Mouse (Mus musculus) embryonic facial prominence, embryonic 13.5 days (tissue): ENCODE data around the gene Acp6. TPM values are rescaled to one million over a fixed set of nuclear protein-coding genes. Genes with fewer than 3 reads are reported as not detected.

Experiments used
- ATAC-seq: fragments of 200-750 bp; cut with Nextera tagmentation; 2 replicates; pipeline ENCODE4 v1.8.0; 2017; ENCODE audit warnings: low read depth; ENCODE audit not compliant: insufficient number of reproducible peaks, insufficient read depth, low FRiP score, low TSS enrichment
- H3K27ac ChIP-seq: fragments of 300-500 bp; sonication (generic); 2 replicates; pipeline ENCODE4 v1.5.1; 2015; ENCODE audit warnings: moderate library complexity, mild to moderate bottlenecking, inconsistent platforms
- H3K27me3 ChIP-seq: fragments of 300-500 bp; sonication (generic); 2 replicates; pipeline ENCODE4 v1.6.1; 2015; ENCODE audit warnings: mild to moderate bottlenecking, inconsistent platforms
- H3K36me3 ChIP-seq: fragments of 300-500 bp; sonication (generic); 2 replicates; pipeline ENCODE4 v1.6.1; 2015; ENCODE audit warnings: mild to moderate bottlenecking, inconsistent platforms
- H3K4me1 ChIP-seq: fragments of 300-500 bp; sonication (generic); 2 replicates; pipeline ENCODE4 v1.6.1; 2015; ENCODE audit warnings: inconsistent platforms
- H3K4me2 ChIP-seq: fragments of 300-500 bp; sonication (generic); 2 replicates; pipeline ENCODE4 v1.6.1; 2015; ENCODE audit warnings: moderate library complexity, mild to moderate bottlenecking, inconsistent platforms
- H3K4me3 ChIP-seq: fragments of 300-500 bp; sonication (generic); 2 replicates; pipeline ENCODE4 v1.5.1; 2015; ENCODE audit warnings: mild to moderate bottlenecking, inconsistent platforms
- H3K9ac ChIP-seq: fragments of 300-500 bp; sonication (generic); 2 replicates; pipeline ENCODE4 v1.6.1; 2015; ENCODE audit warnings: mild to moderate bottlenecking, inconsistent platforms
- H3K9me3 ChIP-seq: fragments of 300-500 bp; sonication (generic); 2 replicates; pipeline ENCODE4 v1.6.1; 2016; ENCODE audit warnings: inconsistent platforms
- WGBS: fragments of 180-500 bp; shearing (Covaris S2); methylation state at CpG from one replicate; pipeline ENCODE4 v1.1.7; 2015; ENCODE audit warnings: mixed read lengths; 5-methylcytosine and 5-hydroxymethylcytosine counted together
- polyA plus RNA-seq: library from polyadenylated mRNA; unstranded; fragments of >200 nt; fragmentation: Nextera tagmentation; extraction: Ambion mirVana; gene quantifications from 2 replicates; pipeline ENCODE4 v1.2.1, GENCODE M21; 2015

Gene Acp6
- polyA plus RNA-seq, 1 experiment from 2014 or later = 49.1 TPM

DNA sequence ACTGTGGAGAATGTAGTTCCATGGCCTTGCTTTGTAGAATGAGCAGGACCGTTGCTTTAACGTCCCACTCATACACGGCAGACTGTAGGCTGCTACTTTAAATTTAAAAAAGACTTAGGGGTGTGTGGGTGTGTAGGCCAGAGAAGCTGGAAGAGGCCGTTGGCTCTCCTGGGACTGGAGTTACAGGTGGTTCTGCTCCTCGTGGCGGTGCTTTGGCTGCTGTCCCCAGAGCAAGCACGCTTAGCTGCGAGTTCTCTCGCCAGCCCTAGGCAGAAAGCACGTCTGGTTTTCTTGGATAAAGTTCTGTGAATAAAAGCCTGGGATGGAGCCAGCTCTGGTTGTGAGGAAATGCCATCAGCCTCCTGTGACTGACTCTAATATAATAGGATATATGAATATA lies 2.3 kb downstream of the Acp6 start:
- peaks cover 11% of the 10 kb centered on the region; the same call in 1 of the 2 replicates for H3K36me3 ChIP-seq
- H3K27me3 ChIP-seq = no peaks in the 10 kb centered on the region
- H3K4me1 ChIP-seq = peaks cover 24% of the 10 kb centered on the region
- H3K4me2 ChIP-seq = peak overlapping the region; percentile 36
- no peak overlapping the region for H3K9ac ChIP-seq
- no peaks in the 10 kb centered on the region for H3K9me3 ChIP-seq
- no peak overlapping the region for H3K27ac ChIP-seq
- H3K4me3 ChIP-seq = no peak overlapping the region
- no peak for ATAC-seq
- WGBS = 55% methylated on average over 10 of the region's 10 CpGs

DNA sequence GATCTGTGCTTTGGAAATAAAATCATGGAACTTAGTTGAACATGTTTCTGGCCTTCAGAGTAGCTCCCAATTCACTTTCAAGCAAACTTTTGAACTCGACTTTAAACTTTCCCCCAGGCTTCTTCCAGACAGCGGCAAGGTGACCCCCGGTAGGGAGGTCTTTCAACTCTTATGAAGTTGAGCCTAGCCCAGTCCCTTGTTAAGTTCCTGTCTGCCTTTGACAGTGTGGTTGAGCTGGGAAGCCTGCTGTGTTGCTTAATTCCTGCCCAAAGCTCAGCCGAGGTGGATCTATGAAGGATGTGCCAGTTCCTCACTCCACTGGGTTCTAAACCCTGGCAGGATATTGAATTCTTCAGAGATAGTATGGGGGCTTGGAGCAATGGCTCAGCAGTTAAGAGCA lies 3.2 kb downstream of the Acp6 start:
- H3K9ac ChIP-seq = no peak overlapping the region

DNA sequence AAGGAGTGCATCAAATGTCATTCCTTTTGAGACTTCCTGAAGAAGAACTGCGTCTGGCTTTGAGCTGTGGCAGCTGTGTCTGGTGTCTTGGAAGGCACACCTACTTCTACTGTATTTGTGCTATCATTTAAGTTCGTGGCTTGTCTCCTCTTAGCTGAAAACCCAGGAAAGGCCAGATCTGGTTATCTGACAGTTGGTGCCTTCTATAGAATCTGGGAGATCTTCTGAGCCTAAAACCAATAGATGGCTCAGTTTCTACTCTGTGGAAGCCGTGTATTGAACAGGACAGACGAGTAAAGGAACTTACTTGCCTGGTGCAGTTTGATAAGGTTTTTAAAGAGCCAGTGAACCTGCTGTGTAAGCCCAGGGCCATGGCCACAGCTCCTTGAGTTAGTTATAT lies 5.9 kb downstream of the Acp6 start:
- ATAC-seq = no peak
- H3K4me2 ChIP-seq = no peak overlapping the region
- no peaks in the 10 kb centered on the region for H3K9me3 ChIP-seq
- peaks cover 20% of the 10 kb centered on the region for H3K4me1 ChIP-seq
- H3K4me3 ChIP-seq = no peak overlapping the region
- 81% methylated on average over 4 of the region's 4 CpGs for WGBS
- no peaks in the 10 kb centered on the region for H3K27me3 ChIP-seq
- H3K36me3 ChIP-seq = peaks cover 26% of the 10 kb centered on the region
- no peak overlapping the region for H3K27ac ChIP-seq
- H3K9ac ChIP-seq = no peak overlapping the region

More for the DNA sequence above, 3.2 kb downstream of the Acp6 start:
- peaks cover 20% of the 10 kb centered on the region; the same call in 1 of the 2 replicates for H3K36me3 ChIP-seq
- H3K4me3 ChIP-seq = no peak overlapping the region
- 50% methylated on average over 4 of the region's 4 CpGs for WGBS
- H3K4me2 ChIP-seq = no peak overlapping the region
- no peaks in the 10 kb centered on the region for H3K9me3 ChIP-seq
- no peaks in the 10 kb centered on the region for H3K27me3 ChIP-seq
- ATAC-seq = no peak
- no peak overlapping the region for H3K27ac ChIP-seq
- peaks cover 24% of the 10 kb centered on the region for H3K4me1 ChIP-seq

GRCm38 (mm10) chr3:97167126-97167525 lies 8.5 kb downstream of the Acp6 start:
- Histone ChIP-seq H3K4me1 (no peaks in the 10 kb centered on the region), H3K4me2 (no peak overlapping the region), H3K4me3 (no peak overlapping the region), H3K27me3 (no peaks in the 10 kb centered on the region), H3K27ac (no peak overlapping the region), H3K36me3 (peaks cover 32% of the 10 kb centered on the region), H3K9ac (no peak overlapping the region), H3K9me3 (no peaks in the 10 kb centered on the region)
- no peak for ATAC-seq
- WGBS = 74% methylated on average over 4 of the region's 4 CpGs

GRCm38 (mm10) chr3:97171531-97171930 lies 13.0 kb downstream of the Acp6 start:
- 70% methylated on average over 6 of the region's 6 CpGs for WGBS
- no peak overlapping the region for H3K4me2 ChIP-seq
- no peak overlapping the region for H3K9ac ChIP-seq
- no peak overlapping the region for H3K27ac ChIP-seq
- peaks cover 36% of the 10 kb centered on the region for H3K36me3 ChIP-seq
- no peaks in the 10 kb centered on the region for H3K9me3 ChIP-seq
- H3K4me3 ChIP-seq = no peak overlapping the region
- no peaks in the 10 kb centered on the region for H3K4me1 ChIP-seq
- no peaks in the 10 kb centered on the region for H3K27me3 ChIP-seq
- no peak for ATAC-seq

DNA sequence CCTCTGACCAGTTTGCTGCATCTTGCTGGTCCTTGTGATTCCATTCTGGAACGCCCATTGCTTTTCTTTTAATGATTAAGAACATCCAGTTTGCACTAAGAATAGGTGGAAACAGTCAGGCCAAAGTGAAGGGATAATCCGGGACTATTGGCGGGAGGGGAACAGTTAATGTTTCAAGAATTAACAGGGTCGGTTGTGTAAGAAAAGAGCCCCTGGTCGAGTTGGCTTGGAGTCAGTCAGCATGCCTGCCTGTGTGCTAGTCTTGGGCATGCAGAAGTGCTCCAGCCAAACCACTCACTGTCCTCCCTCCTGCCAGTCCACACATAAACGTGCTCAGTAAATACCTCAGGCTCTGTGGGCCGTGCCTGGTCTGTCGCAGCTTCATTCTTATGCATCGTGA lies 13.7 kb downstream of the Acp6 start:
- H3K4me1 ChIP-seq = no peaks in the 10 kb centered on the region
- no peak for ATAC-seq
- no peak overlapping the region for H3K27ac ChIP-seq
- WGBS = 66% methylated on average over 9 of the region's 9 CpGs
- no peaks in the 10 kb centered on the region for H3K27me3 ChIP-seq
- H3K9ac ChIP-seq = no peak overlapping the region
- H3K4me3 ChIP-seq = no peak overlapping the region
- no peak overlapping the region for H3K4me2 ChIP-seq
- no peaks in the 10 kb centered on the region for H3K9me3 ChIP-seq
- peaks cover 40% of the 10 kb centered on the region for H3K36me3 ChIP-seq

GRCm38 (mm10) chr3:97172632-97173031 lies 14.1 kb downstream of the Acp6 start:
- WGBS = 86% methylated on average over 5 of the region's 5 CpGs
- Histone ChIP-seq H3K9ac (no peak overlapping the region), H3K9me3 (no peaks in the 10 kb centered on the region), H3K4me1 (no peaks in the 10 kb centered on the region), H3K4me2 (no peak overlapping the region), H3K4me3 (no peak overlapping the region), H3K27ac (no peak overlapping the region), H3K36me3 (peaks cover 44% of the 10 kb centered on the region), H3K27me3 (no peaks in the 10 kb centered on the region)
- no peak for ATAC-seq

DNA sequence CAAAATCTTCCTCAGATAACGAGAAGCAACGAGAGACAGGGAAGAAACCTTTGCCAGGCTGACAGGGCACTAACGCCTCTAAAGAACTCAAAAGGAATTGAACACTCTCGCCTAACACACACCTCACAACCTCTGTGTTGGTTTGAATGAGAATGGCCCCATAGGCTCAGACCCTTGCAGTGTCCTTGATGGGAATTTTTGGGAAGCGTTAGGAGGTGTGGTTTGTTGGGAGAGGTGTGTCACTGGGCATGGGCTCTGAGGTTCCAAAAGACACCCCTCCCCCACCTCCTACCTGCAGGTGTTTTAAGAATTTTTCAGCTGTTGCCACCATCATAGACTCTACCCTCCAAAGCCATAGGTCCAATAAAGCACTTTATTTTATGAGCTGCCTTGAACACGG lies 20.3 kb downstream of the Acp6 start:
- 72% methylated on average over 6 of the region's 6 CpGs for WGBS
- Histone ChIP-seq H3K36me3 (peaks cover 30% of the 10 kb centered on the region), H3K4me3 (no peak overlapping the region), H3K4me1 (no peaks in the 10 kb centered on the region), H3K9ac (no peak overlapping the region), H3K9me3 (no peaks in the 10 kb centered on the region), H3K4me2 (no peak overlapping the region), H3K27ac (no peak overlapping the region), H3K27me3 (no peaks in the 10 kb centered on the region)
- no peak for ATAC-seq

DNA sequence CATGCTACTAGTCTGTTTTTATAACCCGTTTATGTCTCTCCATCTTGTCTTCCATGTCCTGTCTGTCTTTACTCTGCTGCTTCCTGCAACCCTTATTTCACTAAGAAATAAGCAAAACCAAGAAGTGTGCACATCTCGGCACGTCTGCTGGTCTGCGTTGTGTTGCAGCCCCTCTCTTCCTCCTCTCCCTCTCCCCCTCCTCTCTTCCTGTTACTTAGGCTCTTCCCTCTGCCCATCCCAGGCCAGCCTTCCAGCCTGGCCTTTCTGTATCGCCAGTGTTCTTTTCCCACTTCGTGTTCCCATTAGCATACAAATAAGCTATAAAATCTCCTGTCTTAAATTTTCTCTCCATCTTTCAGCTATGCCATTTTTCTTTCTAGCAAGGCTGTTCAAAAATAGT lies 21.9 kb downstream of the Acp6 start:
- ATAC-seq = no peak

GRCm38 (mm10) chr3:97183810-97184209 lies 25.2 kb downstream of the Acp6 start:
- 39% methylated on average over 3 of the region's 3 CpGs for WGBS
- Histone ChIP-seq H3K9me3 (no peaks in the 10 kb centered on the region), H3K27ac (no peak overlapping the region), H3K27me3 (0 out of 2 replicates have a peak, but pooled peaks cover 2% of the 10 kb centered on the region), H3K9ac (no peak overlapping the region), H3K4me3 (no peak overlapping the region), H3K4me1 (peaks cover 6% of the 10 kb centered on the region), H3K4me2 (no peak overlapping the region), H3K36me3 (no peaks in the 10 kb centered on the region)
- ATAC-seq = no peak

More for the DNA sequence above, 21.9 kb downstream of the Acp6 start:
- Histone ChIP-seq H3K9me3 (no peaks in the 10 kb centered on the region), H3K36me3 (peaks cover 21% of the 10 kb centered on the region), H3K27me3 (0 out of 2 replicates have a peak, but pooled peaks cover 2% of the 10 kb centered on the region), H3K4me3 (no peak overlapping the region), H3K4me1 (no peaks in the 10 kb centered on the region; the same call in 1 of the 2 replicates), H3K4me2 (no peak overlapping the region), H3K27ac (no peak overlapping the region), H3K9ac (no peak overlapping the region)
- 47% methylated on average over 6 of the region's 6 CpGs for WGBS

DNA sequence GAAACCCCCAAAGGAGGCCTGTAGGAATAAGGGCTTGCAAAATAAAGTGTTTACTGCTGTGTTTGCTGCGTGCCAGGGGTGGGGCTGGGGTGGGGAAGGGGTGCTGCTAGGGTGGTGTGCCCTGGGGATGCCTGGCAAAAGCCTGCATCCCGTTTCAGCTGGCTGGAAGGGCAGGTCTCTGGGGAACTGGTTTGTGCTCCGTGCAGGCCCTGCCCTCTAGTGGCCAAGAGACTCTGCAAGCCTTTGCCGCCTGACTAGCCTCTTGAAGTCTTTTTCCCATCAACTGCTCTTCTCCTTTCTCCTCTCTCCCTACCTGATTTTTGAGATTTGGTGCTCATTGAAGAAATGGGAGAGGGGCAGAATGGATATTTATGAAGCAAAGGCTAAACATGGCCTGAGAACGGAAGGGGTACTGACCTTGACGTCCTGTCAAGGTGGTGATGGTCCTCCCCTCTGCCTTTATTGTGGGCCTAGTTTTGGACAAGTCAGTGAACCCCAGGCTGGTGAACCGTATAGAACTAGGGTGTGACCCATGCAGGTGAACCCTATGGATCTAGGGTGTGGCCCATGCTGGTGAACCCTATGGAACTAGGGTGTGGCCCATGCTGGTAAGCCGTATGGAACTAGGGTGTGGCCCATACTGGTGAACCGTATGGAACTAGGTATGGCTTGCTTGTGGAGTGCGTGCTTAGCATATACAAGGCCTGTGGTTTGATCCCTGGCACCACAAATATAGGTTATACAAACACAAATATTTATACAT lies 26.7 kb downstream of the Acp6 start:
- H3K4me2 ChIP-seq = no peak overlapping the region
- H3K4me1 ChIP-seq = peaks cover 10% of the 10 kb centered on the region
- no peak for ATAC-seq
- H3K27ac ChIP-seq = no peak overlapping the region
- H3K36me3 ChIP-seq = no peaks in the 10 kb centered on the region
- no peak overlapping the region for H3K9ac ChIP-seq
- whole genome bisulfite sequencing = 41% methylated on average over 10 of the region's 10 CpGs
- H3K27me3 ChIP-seq = 0 out of 2 replicates have a peak, but pooled peaks cover 2% of the 10 kb centered on the region
- H3K9me3 ChIP-seq = no peaks in the 10 kb centered on the region
- no peak overlapping the region for H3K4me3 ChIP-seq

DNA sequence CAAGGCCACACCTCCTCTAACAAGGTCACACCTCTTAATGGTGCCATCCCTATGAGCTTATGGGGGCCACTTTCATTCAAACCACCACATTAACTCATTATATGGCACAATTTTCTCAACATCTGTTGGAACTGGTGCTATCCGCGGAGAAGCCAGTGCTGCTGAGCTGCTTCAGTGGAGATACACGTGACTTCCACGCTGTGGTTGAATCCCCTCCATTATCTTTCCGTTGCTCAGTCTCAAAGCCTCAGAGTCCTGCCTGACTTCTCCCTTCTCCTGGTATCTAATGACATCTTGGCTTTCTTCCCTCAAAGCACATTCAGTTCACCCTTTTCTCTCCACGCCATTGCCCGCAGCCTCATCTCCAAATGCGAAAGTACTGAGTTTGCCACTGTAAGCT lies 38.0 kb downstream of the Acp6 start:
- H3K27me3 ChIP-seq = no peaks in the 10 kb centered on the region
- no peak overlapping the region for H3K27ac ChIP-seq
- H3K4me2 ChIP-seq = no peak overlapping the region
- H3K9ac ChIP-seq = no peak overlapping the region
- H3K9me3 ChIP-seq = no peaks in the 10 kb centered on the region
- no peaks in the 10 kb centered on the region for H3K36me3 ChIP-seq
- H3K4me1 ChIP-seq = no peaks in the 10 kb centered on the region; the same call in 1 of the 2 replicates
- no peak overlapping the region for H3K4me3 ChIP-seq
- no peak for ATAC-seq
- 86% methylated on average over 8 of the region's 8 CpGs for WGBS
